Mouse (Mus musculus): ENCODE measurements around the gene 2310034G01Rik. TPM values are rescaled to one million over a fixed set of nuclear protein-coding genes. Genes with fewer than 3 reads are reported as not detected.
A peak's percentile ranks its signal among the peaks of the same experiment; 100 is the strongest.

Gene 2310034G01Rik
- polyA plus RNA-seq, 1 experiment from 2014 or later, result 1.5 TPM

- no peak for ATAC-seq (ENCODE audit: insufficient number of reproducible peaks, insufficient read depth, low FRiP score, low TSS enrichment, low read depth)
- Histone ChIP-seq H3K9ac (no peak overlapping the region), H3K4me2 (no peak overlapping the region), H3K36me3 (peaks cover 19% of the 10 kb centered on the region), H3K4me3 (no peak overlapping the region), H3K9me3 (no peaks in the 10 kb centered on the region), H3K27ac (no peak overlapping the region), H3K4me1 (peaks cover 26% of the 10 kb centered on the region), H3K27me3 (peaks cover 12% of the 10 kb centered on the region)
- WGBS, result 91% methylated on average over 3 of the region's 3 CpGs
These were observed 16.2 kb downstream of the 2310034G01Rik start for GRCm38 (mm10) chr19:46333906-46334305.

DNA sequence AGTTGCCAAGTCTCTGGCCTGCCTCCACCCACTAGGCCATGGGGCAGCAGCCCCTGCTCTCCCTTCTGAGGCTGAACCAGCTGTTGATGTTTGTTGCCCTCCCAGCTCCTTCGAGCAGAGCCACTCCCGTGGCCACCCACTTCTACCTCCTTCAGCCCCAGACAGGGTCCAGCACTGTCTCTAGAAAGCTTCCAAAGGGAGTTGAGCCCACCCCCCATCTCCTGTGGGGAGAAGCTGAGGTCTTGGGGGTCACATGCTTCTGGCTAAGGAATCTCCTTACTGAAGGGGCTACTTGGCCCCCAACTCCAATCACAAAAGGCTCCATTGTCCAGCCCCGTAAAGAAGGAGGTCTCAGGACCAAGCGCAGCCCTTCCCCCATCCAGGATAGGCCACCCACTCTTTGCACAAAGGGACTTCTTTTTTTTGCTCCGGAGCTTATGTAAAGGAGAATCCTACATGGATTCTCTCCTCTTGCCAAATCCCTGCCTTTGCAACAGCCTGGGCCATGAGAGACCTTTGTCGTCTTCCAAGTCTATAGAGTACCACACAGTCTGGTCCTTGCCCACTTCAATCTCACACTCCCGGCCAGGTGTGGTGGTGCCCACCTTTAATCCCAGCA, 17.3 kb downstream of the 2310034G01Rik start:
- Histone ChIP-seq H3K27me3 (peaks cover 12% of the 10 kb centered on the region), H3K4me3 (no peak overlapping the region), H3K4me1 (peaks cover 25% of the 10 kb centered on the region), H3K4me2 (no peak overlapping the region), H3K27ac (no peak overlapping the region), H3K9ac (0 out of 2 replicates have a peak overlapping the region, but pooled peaks have one; percentile 11), H3K36me3 (peaks cover 19% of the 10 kb centered on the region), H3K9me3 (no peaks in the 10 kb centered on the region)
- ATAC-seq (ENCODE audit: insufficient number of reproducible peaks, insufficient read depth, low FRiP score, low TSS enrichment, low read depth), result no peak
- 36% methylated on average over 7 of the region's 7 CpGs for WGBS

GRCm38 (mm10) chr19:46331936-46332335, 18.2 kb downstream of the 2310034G01Rik start:
- no peak overlapping the region for H3K4me3 ChIP-seq
- H3K27me3 ChIP-seq, result peaks cover 16% of the 10 kb centered on the region
- H3K36me3 ChIP-seq, result peaks cover 19% of the 10 kb centered on the region
- no peak for ATAC-seq (ENCODE audit: insufficient number of reproducible peaks, insufficient read depth, low FRiP score, low TSS enrichment, low read depth)
- no peak overlapping the region for H3K9ac ChIP-seq
- peaks cover 25% of the 10 kb centered on the region for H3K4me1 ChIP-seq
- H3K27ac ChIP-seq, result no peak overlapping the region
- 78% methylated on average over 3 of the region's 3 CpGs for whole genome bisulfite sequencing
- H3K9me3 ChIP-seq, result no peaks in the 10 kb centered on the region
- no peak overlapping the region for H3K4me2 ChIP-seq

GRCm38 (mm10) chr19:46331326-46331725, 18.8 kb downstream of the 2310034G01Rik start:
- 89% methylated on average over 14 of the region's 14 CpGs for WGBS

DNA sequence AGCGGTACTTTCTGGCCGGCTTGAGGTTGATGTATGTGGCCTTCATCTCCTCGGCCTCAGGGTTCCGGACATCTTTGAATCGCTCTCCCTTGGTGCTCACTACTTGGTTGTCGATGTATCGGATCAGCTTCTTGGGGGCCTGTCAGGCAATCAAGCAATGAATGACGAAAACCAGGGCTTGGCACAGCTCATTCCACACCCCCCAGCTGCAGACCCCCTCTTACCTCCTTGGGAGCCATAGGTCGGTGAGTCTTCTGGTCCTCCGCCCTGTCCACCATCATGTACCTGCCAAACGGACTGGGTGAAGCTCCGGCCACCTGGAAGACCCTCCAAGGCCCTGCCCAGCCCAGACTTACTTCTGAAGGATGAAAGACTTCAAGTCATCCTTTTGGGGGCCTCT, 19.4 kb downstream of the 2310034G01Rik start:
- Histone ChIP-seq H3K4me3 (no peak overlapping the region), H3K27ac (no peak overlapping the region), H3K9me3 (no peaks in the 10 kb centered on the region), H3K4me2 (no peak overlapping the region), H3K4me1 (peaks cover 30% of the 10 kb centered on the region), H3K36me3 (peaks cover 19% of the 10 kb centered on the region), H3K9ac (no peak overlapping the region), H3K27me3 (peaks cover 29% of the 10 kb centered on the region)
- ATAC-seq (ENCODE audit: insufficient number of reproducible peaks, insufficient read depth, low FRiP score, low TSS enrichment, low read depth), result no peak
- 95% methylated on average over 12 of the region's 12 CpGs for WGBS

More at GRCm38 (mm10) chr19:46331326-46331725, 18.8 kb downstream of the 2310034G01Rik start:
- no peak for ATAC-seq (ENCODE audit: insufficient number of reproducible peaks, insufficient read depth, low FRiP score, low TSS enrichment, low read depth)
- Histone ChIP-seq H3K9ac (no peak overlapping the region), H3K4me1 (peaks cover 30% of the 10 kb centered on the region), H3K27ac (no peak overlapping the region), H3K4me2 (no peak overlapping the region), H3K4me3 (no peak overlapping the region), H3K27me3 (peaks cover 22% of the 10 kb centered on the region), H3K36me3 (peaks cover 19% of the 10 kb centered on the region), H3K9me3 (no peaks in the 10 kb centered on the region)

- H3K4me1 ChIP-seq, result peaks cover 30% of the 10 kb centered on the region
- peak overlapping the region; percentile 100 for H3K4me2 ChIP-seq
- no peak for ATAC-seq (ENCODE audit: insufficient number of reproducible peaks, insufficient read depth, low FRiP score, low TSS enrichment, low read depth)
- peaks cover 19% of the 10 kb centered on the region for H3K36me3 ChIP-seq
- H3K9ac ChIP-seq, result no peak overlapping the region
- WGBS, result 6% methylated on average over 16 of the region's 16 CpGs
- H3K27me3 ChIP-seq, result peaks cover 36% of the 10 kb centered on the region
- no peak overlapping the region for H3K27ac ChIP-seq
- H3K9me3 ChIP-seq, result no peaks in the 10 kb centered on the region
- 0 out of 2 replicates have a peak overlapping the region, but pooled peaks have one; percentile 11 for H3K4me3 ChIP-seq
These were observed 20.2 kb downstream of the 2310034G01Rik start for GRCm38 (mm10) chr19:46329951-46330350.

DNA sequence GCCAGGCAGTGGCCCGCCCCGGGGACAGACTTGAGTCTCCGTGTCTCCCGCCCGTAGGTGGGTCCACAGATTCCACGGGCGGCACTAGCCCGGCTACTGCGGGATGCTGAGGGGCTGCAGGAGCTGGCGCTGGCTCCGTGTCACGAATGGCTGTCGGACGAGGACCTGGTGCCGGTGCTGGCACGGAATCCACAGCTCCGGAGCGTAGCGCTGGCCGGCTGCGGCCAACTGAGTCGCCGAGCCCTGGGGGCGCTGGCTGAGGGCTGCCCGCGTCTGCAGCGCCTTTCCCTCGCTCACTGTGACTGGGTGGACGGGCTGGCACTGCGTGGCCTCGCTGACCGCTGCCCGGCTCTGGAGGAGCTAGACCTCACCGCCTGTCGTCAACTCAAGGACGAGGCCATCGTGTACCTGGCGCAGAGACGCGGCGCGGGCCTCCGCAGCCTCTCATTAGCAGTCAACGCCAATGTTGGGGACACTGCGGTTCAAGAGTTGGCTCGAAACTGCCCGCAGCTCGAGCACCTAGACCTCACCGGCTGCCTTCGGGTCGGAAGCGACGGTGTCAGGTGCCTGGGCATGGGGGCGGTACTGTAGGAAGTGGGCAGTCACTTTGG, 21.0 kb downstream of the 2310034G01Rik start:
- 2% methylated on average over 54 of the region's 54 CpGs for WGBS
- Histone ChIP-seq H3K27me3 (peaks cover 44% of the 10 kb centered on the region), H3K4me1 (peaks cover 30% of the 10 kb centered on the region), H3K9ac (peak overlapping the region; percentile 78), H3K9me3 (no peaks in the 10 kb centered on the region), H3K4me2 (peak overlapping the region; percentile 100), H3K27ac (peak overlapping the region; percentile 86), H3K36me3 (peaks cover 19% of the 10 kb centered on the region), H3K4me3 (peak overlapping the region; percentile 73)
- ATAC-seq (ENCODE audit: insufficient number of reproducible peaks, insufficient read depth, low FRiP score, low TSS enrichment, low read depth), result no peak; the same call in 1 of the 2 replicates

- no peaks in the 10 kb centered on the region for H3K9me3 ChIP-seq
- peak within 1 kb of the TSS; percentile 78 for H3K9ac ChIP-seq
- peak within 1 kb of the TSS; percentile 86 for H3K27ac ChIP-seq
- H3K36me3 ChIP-seq, result peaks cover 19% of the 10 kb centered on the region
- peak within 1 kb of the TSS; percentile 73 for H3K4me3 ChIP-seq
- peaks cover 30% of the 10 kb centered on the region for H3K4me1 ChIP-seq
- peak within 1 kb of the TSS; percentile 100 for H3K4me2 ChIP-seq
- peaks cover 52% of the 10 kb centered on the region for H3K27me3 ChIP-seq
- under 1% methylated on average over 81 of the region's 81 CpGs for WGBS
- ATAC-seq (ENCODE audit: insufficient number of reproducible peaks, insufficient read depth, low FRiP score, low TSS enrichment, low read depth), result peak; percentile 83
These were observed 21.7 kb downstream of the 2310034G01Rik start, which contains the start of gene Fbxl15 for GRCm38 (mm10) chr19:46328081-46329030. Gene Fbxl15 (plus strand): TSS chr19:46328184.

DNA sequence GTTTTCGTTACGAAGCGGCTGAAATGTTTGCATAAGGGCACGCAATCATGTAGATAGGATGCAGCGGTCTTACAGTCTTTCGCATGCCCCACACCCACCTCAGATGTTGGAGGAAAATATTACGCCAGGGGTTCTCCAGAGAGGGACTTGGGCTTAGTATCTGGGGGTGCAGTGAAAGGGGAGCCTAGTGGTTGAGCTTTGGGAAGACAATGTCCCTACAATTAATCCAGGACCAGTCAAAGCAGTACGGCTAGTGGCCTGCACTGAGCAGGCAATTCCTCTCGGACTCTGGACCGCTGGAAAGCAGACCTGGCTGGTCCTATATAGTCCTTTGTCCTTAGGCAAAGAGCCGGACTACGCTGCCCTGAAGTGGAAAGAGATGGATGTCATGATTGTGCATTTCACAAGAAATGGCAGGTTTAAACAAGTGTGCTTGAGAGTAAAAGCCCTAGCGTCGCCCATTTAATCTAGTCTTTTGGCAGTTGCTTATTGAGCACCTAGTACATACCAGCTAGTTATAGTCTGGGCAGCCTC, 22.5 kb downstream of the 2310034G01Rik start:
- H3K9me3 ChIP-seq, result no peaks in the 10 kb centered on the region
- H3K4me1 ChIP-seq, result peaks cover 30% of the 10 kb centered on the region
- H3K36me3 ChIP-seq, result peaks cover 19% of the 10 kb centered on the region
- 34% methylated on average over 14 of the region's 14 CpGs for WGBS
- H3K27ac ChIP-seq, result peak overlapping the region; percentile 86
- no peak for ATAC-seq (ENCODE audit: insufficient number of reproducible peaks, insufficient read depth, low FRiP score, low TSS enrichment, low read depth)
- peak overlapping the region; percentile 73 for H3K4me3 ChIP-seq
- H3K9ac ChIP-seq, result peak overlapping the region; percentile 78
- H3K4me2 ChIP-seq, result peak overlapping the region; percentile 100
- H3K27me3 ChIP-seq, result peaks cover 59% of the 10 kb centered on the region

GRCm38 (mm10) chr19:46326756-46327305, 23.3 kb downstream of the 2310034G01Rik start, which contains the start of gene Psd:
Gene Psd (minus strand): TSS chr19:46327156.
- H3K4me1 ChIP-seq, result peaks cover 34% of the 10 kb centered on the region
- no peaks in the 10 kb centered on the region for H3K9me3 ChIP-seq
- WGBS, result under 1% methylated on average over 35 of the region's 35 CpGs
- H3K4me3 ChIP-seq, result peak within 1 kb of the TSS; percentile 73
- H3K4me2 ChIP-seq, result peak within 1 kb of the TSS; percentile 100
- no peak for ATAC-seq (ENCODE audit: insufficient number of reproducible peaks, insufficient read depth, low FRiP score, low TSS enrichment, low read depth)
- H3K36me3 ChIP-seq, result peaks cover 18% of the 10 kb centered on the region
- H3K27ac ChIP-seq, result peak within 1 kb of the TSS; percentile 86
- H3K9ac ChIP-seq, result peak within 1 kb of the TSS; percentile 78
- H3K27me3 ChIP-seq, result peaks cover 67% of the 10 kb centered on the region
